Mouse (Mus musculus): Measurements from ENCODE around the gene Gm28434. TPM values are rescaled to one million over a fixed set of nuclear protein-coding genes. Genes with fewer than 3 reads are reported as not detected.

Gene Gm28434
- total and polyA plus RNA-seq, 2 experiments from 2014 or later, result 0.48 TPM; not detected in 1

DNA sequence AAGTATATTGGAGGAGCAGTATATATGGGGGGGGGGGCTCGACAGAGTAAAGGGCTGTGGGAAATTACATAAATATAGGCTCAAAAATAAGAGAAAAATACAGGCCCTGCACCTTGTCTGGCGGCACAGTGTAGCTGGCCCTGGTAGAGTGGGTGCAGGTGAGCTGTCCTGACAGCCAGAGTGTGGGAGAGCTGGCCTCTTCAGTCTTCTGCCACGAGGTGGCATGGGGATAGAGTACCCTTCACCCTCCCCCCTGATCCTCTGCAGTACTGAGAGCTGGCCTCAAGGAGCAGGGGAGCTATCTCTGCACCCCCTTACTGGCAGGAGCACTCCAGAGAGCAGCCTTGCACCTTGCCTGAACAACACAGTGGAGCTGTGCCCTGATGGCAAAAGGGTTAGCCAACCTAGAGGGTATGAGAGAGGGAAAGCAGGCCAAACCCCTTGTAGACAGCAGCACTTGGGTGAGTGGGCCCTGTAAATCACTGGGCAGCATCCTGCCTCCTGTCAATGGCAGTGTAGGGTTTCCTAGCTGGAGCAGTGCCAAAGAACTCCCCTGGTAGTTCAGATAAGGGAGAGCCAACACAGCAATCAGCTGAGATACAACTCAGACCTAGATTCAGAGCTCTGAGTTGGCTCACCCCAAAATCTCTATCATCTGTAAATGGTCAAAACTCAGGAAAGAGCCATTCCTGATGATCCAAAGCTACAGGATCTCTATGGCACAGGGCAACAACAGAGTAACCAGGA is 13.3 kb downstream of the Gm28434 start:
- H3K4me2 ChIP-seq (ENCODE audit: low read depth), result no peak overlapping the region
- no peaks in the 10 kb centered on the region for H3K27me3 ChIP-seq (ENCODE audit: insufficient read depth, low read length)
- no peak for ATAC-seq
- no peak overlapping the region for H3K9ac ChIP-seq
- no peaks in the 10 kb centered on the region for H3K4me1 ChIP-seq (ENCODE audit: insufficient read depth)
- no peak overlapping the region for H3K4me3 ChIP-seq (ENCODE audit: low read depth, low read length)
- DNase-seq, result no peak
- no peak for TF ChIP-seq CTCF (IDR thresholded peaks at IDR 0.05; ENCODE audit: low read depth)
- H3K36me3 ChIP-seq (ENCODE audit: insufficient read depth), result no peaks in the 10 kb centered on the region
- H3K9me3 ChIP-seq (ENCODE audit: low read length), result no peaks in the 10 kb centered on the region
- no peak overlapping the region for H3K27ac ChIP-seq (ENCODE audit: low read depth, low read length)
- 71% methylated on average over 3 of the region's 3 CpGs for WGBS

DNA sequence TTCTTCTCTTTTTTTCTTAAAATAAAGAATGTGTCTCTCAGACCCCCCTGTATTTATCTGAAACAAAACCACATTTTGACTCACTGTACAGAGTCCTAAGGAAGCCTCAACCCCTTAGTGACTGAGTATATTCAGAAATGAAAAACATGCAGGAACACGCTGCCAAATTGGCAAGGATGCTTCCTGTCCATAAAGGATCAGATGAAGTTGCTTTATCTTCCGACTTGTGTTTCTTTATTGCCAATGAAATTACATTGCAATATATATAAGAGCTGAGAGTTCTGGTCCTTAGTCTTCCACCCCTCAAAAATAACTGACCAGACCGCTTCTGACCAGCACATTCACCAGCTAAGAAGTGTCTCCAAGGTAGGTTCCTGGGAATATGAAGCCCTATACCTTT is 32.9 kb downstream of the Gm28434 start, which contains the start of gene Smr3a:
Gene Smr3a (plus strand): TSS at position 301 of the 400 bp plus-strand sequence.
- DNase-seq (no peak), ATAC-seq (no peak)
- H3K36me3 ChIP-seq (ENCODE audit: insufficient read depth), result no peaks in the 10 kb centered on the region
- H3K9ac ChIP-seq, result no peak within 1 kb of the TSS
- H3K4me3 ChIP-seq (ENCODE audit: low read depth, low read length), result no peak within 1 kb of the TSS
- WGBS, result 90% methylated on average over 3 of the region's 3 CpGs
- H3K4me1 ChIP-seq (ENCODE audit: insufficient read depth), result no peaks in the 10 kb centered on the region
- no peak within 1 kb of the TSS for H3K27ac ChIP-seq (ENCODE audit: low read depth, low read length)
- H3K9me3 ChIP-seq (ENCODE audit: low read length), result no peaks in the 10 kb centered on the region
- H3K27me3 ChIP-seq (ENCODE audit: insufficient read depth, low read length), result no peaks in the 10 kb centered on the region
- H3K4me2 ChIP-seq (ENCODE audit: low read depth), result no peak within 1 kb of the TSS
- no peak for TF ChIP-seq CTCF (IDR thresholded peaks at IDR 0.05; ENCODE audit: low read depth)

DNA sequence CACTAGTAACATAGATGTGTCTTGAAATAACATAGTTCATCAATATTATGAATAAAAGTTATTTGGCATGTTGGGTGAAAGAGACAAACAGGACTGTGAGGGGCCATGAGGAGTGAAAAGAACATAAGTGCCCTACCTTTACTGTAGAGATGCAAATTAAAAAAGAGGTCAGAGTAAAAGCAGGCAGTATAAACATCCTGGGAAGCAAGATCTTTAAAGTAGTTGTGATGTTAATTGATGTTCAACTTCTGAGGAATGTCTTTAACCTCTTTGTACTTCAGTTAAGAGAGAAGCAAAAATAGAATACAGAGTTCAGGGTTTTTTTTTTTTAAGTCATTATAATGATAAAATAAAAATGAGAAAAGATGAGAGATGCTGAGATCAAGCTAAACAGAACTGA is 35.9 kb downstream of the Gm28434 start:
- H3K36me3 ChIP-seq (ENCODE audit: insufficient read depth), result no peaks in the 10 kb centered on the region
- no peaks in the 10 kb centered on the region for H3K9me3 ChIP-seq (ENCODE audit: low read length)
- DNase-seq (no peak), ATAC-seq (no peak)
- H3K27me3 ChIP-seq (ENCODE audit: insufficient read depth, low read length), result no peaks in the 10 kb centered on the region
- no peak overlapping the region for H3K4me2 ChIP-seq (ENCODE audit: low read depth)
- no peaks in the 10 kb centered on the region for H3K4me1 ChIP-seq (ENCODE audit: insufficient read depth)
- H3K9ac ChIP-seq, result no peak overlapping the region
- no peak overlapping the region for H3K4me3 ChIP-seq (ENCODE audit: low read depth, low read length)
- TF ChIP-seq CTCF (IDR thresholded peaks at IDR 0.05; ENCODE audit: low read depth), result no peak
- no peak overlapping the region for H3K27ac ChIP-seq (ENCODE audit: low read depth, low read length)

Other genes with a start within 250 kb of the Gm28434 start
- gene Csn1s2a, start 194.9 kb upstream of the Gm28434 start, total RNA-seq (2014; rRNA removed), result not detected in 2 replicates
- not detected in 2 replicates for gene Csn1s2a, start 194.9 kb upstream of the Gm28434 start, polyA plus RNA-seq (2015; fragmentation: Nextera tagmentation; extraction: Ambion mirVana)
- gene Csn1s2b, start 161.4 kb upstream of the Gm28434 start, total RNA-seq (2014; rRNA removed), result not detected in 2 replicates
- gene Csn1s2b, start 161.4 kb upstream of the Gm28434 start, polyA plus RNA-seq (2015; fragmentation: Nextera tagmentation; extraction: Ambion mirVana), result not detected in 2 replicates
- gene Prr27, start 143.8 kb upstream of the Gm28434 start, total RNA-seq (2014; rRNA removed), result not detected in 2 replicates
- gene Prr27, start 143.8 kb upstream of the Gm28434 start, polyA plus RNA-seq (2015; fragmentation: Nextera tagmentation; extraction: Ambion mirVana), result not detected in 2 replicates
- 0.29 TPM in 1 of 2 replicates, not detected in the other for gene Odam, start 84.5 kb upstream of the Gm28434 start, total RNA-seq (2014; rRNA removed)
- gene Odam, start 84.5 kb upstream of the Gm28434 start, polyA plus RNA-seq (2015; fragmentation: Nextera tagmentation; extraction: Ambion mirVana), result not detected in 2 replicates
- gene Csn3, start 43.9 kb upstream of the Gm28434 start, total RNA-seq (2014; rRNA removed), result not detected in 2 replicates
- not detected in 2 replicates for gene Csn3, start 43.9 kb upstream of the Gm28434 start, polyA plus RNA-seq (2015; fragmentation: Nextera tagmentation; extraction: Ambion mirVana)
- 0.14 and 0.15 TPM in 2 replicates for gene 2310003L06Rik, start 58 bp upstream of the Gm28434 start, total RNA-seq (2014; rRNA removed)
- gene 2310003L06Rik, start 58 bp upstream of the Gm28434 start, polyA plus RNA-seq (2015; fragmentation: Nextera tagmentation; extraction: Ambion mirVana), result 0.20 TPM in 1 of 2 replicates, not detected in the other
- gene Cabs1, start 9.9 kb downstream of the Gm28434 start, total RNA-seq (2014; rRNA removed), result not detected in 2 replicates
- gene Cabs1, start 9.9 kb downstream of the Gm28434 start, polyA plus RNA-seq (2015; fragmentation: Nextera tagmentation; extraction: Ambion mirVana), result not detected in 2 replicates
- 0.38 and 1.0 TPM in 2 replicates for gene Smr3a, start 33.0 kb downstream of the Gm28434 start, total RNA-seq (2014; rRNA removed)
- 0.38 TPM in 1 of 2 replicates, not detected in the other for gene Smr3a, start 33.0 kb downstream of the Gm28434 start, polyA plus RNA-seq (2015; fragmentation: Nextera tagmentation; extraction: Ambion mirVana)
- gene Smr2, start 117.0 kb downstream of the Gm28434 start, total RNA-seq (2014; rRNA removed), result not detected in 2 replicates
- not detected in 2 replicates for gene Smr2, start 117.0 kb downstream of the Gm28434 start, polyA plus RNA-seq (2015; fragmentation: Nextera tagmentation; extraction: Ambion mirVana)
- gene Gm11116, start 142.0 kb downstream of the Gm28434 start, total RNA-seq (2014; rRNA removed), result not detected in 2 replicates
- not detected in 2 replicates for gene Gm11116, start 142.0 kb downstream of the Gm28434 start, polyA plus RNA-seq (2015; fragmentation: Nextera tagmentation; extraction: Ambion mirVana)
- gene Gm11115, start 184.6 kb downstream of the Gm28434 start, total RNA-seq (2014; rRNA removed), result not detected in 2 replicates
- gene Gm11115, start 184.6 kb downstream of the Gm28434 start, polyA plus RNA-seq (2015; fragmentation: Nextera tagmentation; extraction: Ambion mirVana), result not detected in 2 replicates